Mouse (Mus musculus) kidney, adult 18-20 months (tissue): Measurements from ENCODE around the gene Cfap100.

ENCODE experiments used
- DNase-seq: peaks from one replicate; pipeline ENCODE4 v3.0.0; 2021

Gene Cfap100

GRCm38 (mm10) chr6:90428380-90428974 is at the start of gene Cfap100:
TSS of gene Cfap100 (minus strand) at chr6:90428797.
- peak; percentile 82 for DNase-seq

GRCm38 (mm10) chr6:90476941-90477518 is 48.4 kb upstream of the Cfap100 start:
- DNase-seq: peak; percentile 79

- peak; percentile 65 for DNase-seq
These were observed 47.2 kb upstream of the Cfap100 start for GRCm38 (mm10) chr6:90475854-90476212.

- DNase-seq: peak; percentile 51
These were observed 46.7 kb upstream of the Cfap100 start for GRCm38 (mm10) chr6:90475176-90475853.

- no peak for DNase-seq
These were observed 45.8 kb upstream of the Cfap100 start for GRCm38 (mm10) chr6:90474361-90474750.

- no peak for DNase-seq
These were observed 45.2 kb upstream of the Cfap100 start for GRCm38 (mm10) chr6:90473630-90474360.

GRCm38 (mm10) chr6:90472697-90473096 is 44.1 kb upstream of the Cfap100 start:
- no peak for DNase-seq

- no peak for DNase-seq
These were observed 43.5 kb upstream of the Cfap100 start for GRCm38 (mm10) chr6:90472079-90472478.

GRCm38 (mm10) chr6:90470947-90471541 is 42.4 kb upstream of the Cfap100 start:
- peak; percentile 58 for DNase-seq

GRCm38 (mm10) chr6:90470255-90470654 is 41.7 kb upstream of the Cfap100 start:
- DNase-seq: no peak

- DNase-seq: peak; percentile 54
These were observed 40.4 kb upstream of the Cfap100 start for GRCm38 (mm10) chr6:90469041-90469440.

GRCm38 (mm10) chr6:90468216-90468615 is 39.6 kb upstream of the Cfap100 start:
- DNase-seq: peak; percentile 21

- DNase-seq: peak; percentile 67
These were observed 38.3 kb upstream of the Cfap100 start for GRCm38 (mm10) chr6:90466847-90467410.

- peak; percentile 59 for DNase-seq
These were observed 37.5 kb upstream of the Cfap100 start for GRCm38 (mm10) chr6:90466079-90466478.

- peak; percentile 30 for DNase-seq
These were observed 36.5 kb upstream of the Cfap100 start for GRCm38 (mm10) chr6:90465028-90465640.

- no peak for DNase-seq
These were observed 35.4 kb upstream of the Cfap100 start for GRCm38 (mm10) chr6:90463890-90464421.

GRCm38 (mm10) chr6:90463228-90463862 is 34.7 kb upstream of the Cfap100 start:
- peak; percentile 96 for DNase-seq

- peak; percentile 57 for DNase-seq
These were observed 34.2 kb upstream of the Cfap100 start for GRCm38 (mm10) chr6:90462841-90463227.

GRCm38 (mm10) chr6:90462181-90462706 is 33.6 kb upstream of the Cfap100 start, which contains the start of gene Klf15:
TSS of gene Klf15 (plus strand) at chr6:90462576.
- DNase-seq: peak; percentile 90

GRCm38 (mm10) chr6:90461771-90462170 is 33.2 kb upstream of the Cfap100 start:
- peak; percentile 52 for DNase-seq

GRCm38 (mm10) chr6:90461181-90461580 is 32.6 kb upstream of the Cfap100 start:
- peak; percentile 26 for DNase-seq
